Mouse (Mus musculus) heart, postnatal 14 days (tissue): ENCODE results near the gene Flna. TPM values are rescaled to one million over a fixed set of nuclear protein-coding genes. Genes with fewer than 3 reads are reported as not detected.
"Not testable (repeated sequence)": the region's sequence is repeated elsewhere in the genome, so short reads cannot be mapped to it uniquely, and the experiment has no call there.

Source experiments
- DNase-seq, 2 experiments: peaks; one replicate each; pipeline ENCODE4 v3.0.0; 2021 to 2022
- intact Hi-C: fragments of 180-260 bp; cut with DNase I; formaldehyde crosslinking; loops from one replicate; pipeline ENCODE4 v1.15.1; 2025
- microRNA-seq, 2 experiments: library from miRNA; unstranded; fragments of <30 nt; microRNA quantifications; one replicate each; pipeline ENCODE4 v1.2.0; 2021 to 2022
- total RNA-seq, 2 experiments: library from RNA; stranded (reverse); gene quantifications; 2 replicates each; pipeline ENCODE4 v1.2.3; 2021

Gene Flna
- total RNA-seq, 2 experiments from 2014 or later = 157 to 168 TPM

DNA sequence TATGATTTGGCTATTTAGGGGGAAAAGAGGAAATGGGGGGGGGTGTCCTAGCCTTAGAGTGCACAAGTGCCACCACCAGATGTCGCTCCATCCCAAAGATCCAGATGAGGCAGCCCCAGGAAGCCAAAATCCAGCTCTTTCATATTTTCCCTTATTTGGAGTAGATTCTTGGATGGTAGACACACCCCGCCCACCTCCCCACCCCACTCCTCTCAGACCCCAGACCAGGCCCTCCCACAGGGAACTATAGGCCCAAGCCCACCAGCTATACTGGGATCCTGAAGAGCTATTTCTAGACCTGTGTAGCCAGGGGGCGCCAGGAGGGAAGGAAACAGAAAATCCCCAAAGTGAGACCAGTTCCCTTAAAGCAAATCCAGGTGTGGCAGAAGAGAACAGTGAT lies 969 bp downstream of the Flna start:
- DNase-seq = peak; percentile 70 to 76
- intact Hi-C loops = loop anchor here (1.0 to 5.0 kb wide), 4 partner anchors 104 to 165 kb away; partner anchors contain the start of genes Fam3a, Ikbkg and Lage3

DNA sequence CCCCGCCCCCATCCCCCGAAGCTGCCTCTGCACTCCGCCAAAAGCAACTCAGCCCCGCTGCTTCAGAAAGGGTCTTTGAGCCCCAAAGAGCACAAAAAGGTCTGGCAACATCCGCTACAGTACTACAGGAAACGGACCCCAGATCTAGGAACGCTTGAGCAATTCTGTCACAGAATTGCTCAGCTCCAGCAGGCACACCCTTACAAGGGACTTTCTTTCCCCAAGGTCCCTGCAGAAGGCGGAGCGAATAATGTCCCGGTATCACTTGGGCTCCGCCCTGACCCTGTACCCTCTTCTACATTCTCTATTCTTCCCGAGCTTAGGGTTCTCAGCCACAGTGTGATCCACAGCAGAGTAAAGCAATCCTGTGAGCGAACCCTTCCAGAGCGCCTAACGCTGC lies 2.9 kb downstream of the Flna start:
- intact Hi-C loops = loop anchor here (5.0 kb wide), 3 partner anchors 106 to 146 kb away; partner anchors contain the start of genes Fam3a, Ikbkg and Lage3
- no peak for DNase-seq

- DNase-seq = peak; percentile 80 to 83
- intact Hi-C loops = loop anchor here (5.0 kb wide), 3 partner anchors 106 to 146 kb away; partner anchors contain the start of genes Fam3a, Ikbkg and Lage3
Measured at GRCm38 (mm10) chrX:74246213-74246681, 3.4 kb downstream of the Flna start.

- DNase-seq = peak; percentile 85 to 86
- intact Hi-C loops = loop anchor here (5.0 kb wide), 3 partner anchors 107 to 147 kb away; partner anchors contain the start of genes Fam3a, Ikbkg and Lage3
Measured at GRCm38 (mm10) chrX:74245687-74246086, 3.9 kb downstream of the Flna start.

DNA sequence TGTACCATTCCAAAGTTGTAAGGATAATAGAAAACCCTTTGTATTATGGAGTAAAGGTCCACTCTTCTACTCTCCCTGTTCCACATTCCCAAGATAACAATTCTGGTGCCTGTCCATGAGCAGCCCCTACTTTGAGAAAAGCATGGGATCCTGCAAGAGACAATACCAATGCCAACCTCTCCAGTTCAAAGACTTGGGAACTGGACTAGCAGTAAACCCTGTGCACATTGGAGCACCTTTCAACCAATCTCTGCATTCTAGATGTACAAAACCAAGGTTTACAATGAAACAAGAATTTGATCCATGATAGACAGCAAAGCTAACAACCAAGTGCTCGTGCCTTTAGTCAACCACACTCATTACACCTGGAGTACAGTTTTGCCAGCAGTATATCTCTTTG lies 4.5 kb downstream of the Flna start:
- intact Hi-C loops = loop anchor here (5.0 kb wide), 3 partner anchors 107 to 147 kb away; partner anchors contain the start of genes Fam3a, Ikbkg and Lage3
- DNase-seq = no peak

GRCm38 (mm10) chrX:74244614-74245083 lies 5.0 kb downstream of the Flna start:
- intact Hi-C loops = loop anchor here (5.0 kb wide), 4 partner anchors 108 to 222 kb away; partner anchors contain the start of genes Fam3a, Ikbkg, Irak1 and Lage3
- DNase-seq = peak; percentile 49 to 58

DNA sequence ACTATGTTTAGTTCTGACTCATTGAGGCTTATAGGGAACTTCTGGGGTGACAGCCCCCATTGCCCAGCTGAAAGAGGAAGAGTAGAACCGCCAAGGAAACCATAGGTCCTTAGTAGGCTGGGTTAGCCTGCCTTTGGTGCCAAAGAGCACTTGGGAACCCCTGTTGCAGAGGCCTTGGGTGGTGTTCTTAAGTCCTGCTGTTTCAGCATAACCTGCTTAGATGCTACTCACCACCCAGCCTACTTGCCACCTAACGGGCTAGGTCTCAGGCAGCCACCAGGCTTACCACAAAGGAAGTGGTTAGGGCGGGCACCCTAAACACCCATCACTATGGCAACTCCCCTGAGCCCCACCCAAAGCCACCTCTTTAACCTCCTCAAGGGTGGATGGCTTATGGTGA lies 5.8 kb downstream of the Flna start:
- intact Hi-C loops = loop anchor here (5.0 kb wide), 1 partner anchor 222 kb away; the partner anchor contains the start of gene Irak1

GRCm38 (mm10) chrX:74243396-74243795 lies 6.2 kb downstream of the Flna start:
- intact Hi-C loops = loop anchor here (5.0 kb wide), 1 partner anchor 221 kb away; the partner anchor contains the start of gene Irak1
- no peak for DNase-seq

More for the DNA sequence above, 5.8 kb downstream of the Flna start:
- peak in 1 of 2 experiments; percentile 6 for DNase-seq

GRCm38 (mm10) chrX:74240332-74240731 lies 9.3 kb downstream of the Flna start:
- intact Hi-C loops = loop anchor here (5.0 kb wide), 1 partner anchor 218 kb away; the partner anchor contains the start of gene Irak1
- DNase-seq = no peak

GRCm38 (mm10) chrX:74233196-74233595 lies 16.4 kb downstream of the Flna start:
- DNase-seq = no peak
- intact Hi-C loops = no loop called here

- intact Hi-C loops = no loop called here
- no peak for DNase-seq
Measured at GRCm38 (mm10) chrX:74230038-74230437, 19.6 kb downstream of the Flna start.

DNA sequence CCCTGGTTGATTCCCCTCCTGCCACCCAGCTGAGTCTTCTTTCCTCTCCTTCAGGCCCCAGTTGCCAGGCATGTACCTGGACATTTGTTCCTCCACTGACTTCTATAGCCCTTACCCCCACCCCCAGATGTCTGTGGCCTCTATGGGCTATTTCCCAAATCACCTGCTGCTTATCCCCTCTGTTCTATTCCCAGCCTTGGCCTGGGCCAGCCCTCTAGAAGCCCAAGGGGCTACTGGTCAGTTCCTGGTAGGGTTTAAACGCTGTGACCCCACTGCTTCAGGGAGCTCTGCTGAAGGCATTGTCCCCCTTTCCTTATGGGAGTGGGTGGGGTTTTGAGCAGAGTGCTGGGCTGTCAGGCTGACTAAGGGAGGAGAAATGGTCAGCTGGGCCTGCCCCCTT lies 29.5 kb downstream of the Flna start:
- intact Hi-C loops = not testable (repeated sequence)

DNA sequence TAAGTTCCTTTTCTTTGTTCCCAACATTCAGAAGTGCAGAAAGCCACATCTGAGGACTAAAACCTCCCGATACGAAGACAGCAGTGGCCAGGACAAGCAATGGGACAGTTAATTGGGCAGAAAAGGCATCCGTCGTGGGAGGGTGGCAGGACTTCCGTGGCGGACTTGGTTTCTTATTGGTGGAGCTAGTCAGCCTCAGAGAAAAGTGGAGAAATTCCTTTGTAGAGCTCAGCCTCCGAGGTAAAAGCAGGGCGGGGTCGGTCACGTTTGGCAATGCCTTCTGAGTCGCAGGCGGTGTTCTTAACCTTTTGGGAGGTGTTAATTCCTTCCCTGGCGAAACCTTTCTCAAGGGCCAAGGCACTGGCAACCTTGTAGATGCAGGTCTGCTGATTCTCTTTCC lies 30.2 kb downstream of the Flna start:
- intact Hi-C loops = loop anchor here (10.0 kb wide), 1 partner anchor 105 kb away; no protein-coding TSS in a partner anchor
- no peak for DNase-seq

More for the DNA sequence above, 29.5 kb downstream of the Flna start:
- not testable (repeated sequence) for DNase-seq

GRCm38 (mm10) chrX:74218496-74218895 lies 31.1 kb downstream of the Flna start:
- DNase-seq = peak in 1 of 2 experiments; percentile 15
- intact Hi-C loops = loop anchor here (10.0 kb wide), 1 partner anchor 104 kb away; no protein-coding TSS in a partner anchor

GRCm38 (mm10) chrX:74203556-74203955 lies 46.1 kb downstream of the Flna start:
- intact Hi-C loops = no loop called here
- DNase-seq = no peak

DNA sequence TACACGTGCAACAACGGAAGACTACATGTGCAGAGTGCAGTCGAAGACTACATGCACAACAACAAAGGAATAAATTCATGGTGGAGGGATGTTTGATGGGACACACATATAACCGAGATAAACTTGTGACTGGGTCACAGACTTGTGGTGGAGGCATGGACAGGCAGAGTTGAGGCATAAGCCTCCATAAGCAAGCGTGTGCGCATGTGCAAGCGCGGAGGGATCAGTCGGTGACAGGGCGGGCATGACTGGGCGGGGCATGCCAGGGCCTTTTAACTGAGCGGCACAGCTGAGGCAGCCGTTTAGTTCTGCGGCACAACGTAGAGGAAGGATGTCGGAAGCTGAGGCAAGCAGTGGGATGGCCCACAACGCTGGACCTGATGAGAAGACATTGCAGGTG lies 72.7 kb downstream of the Flna start, which contains the start of gene Tktl1:
Gene Tktl1, plus strand, starts transcription at position 301 of the 400 bp plus-strand sequence.
- no peak for DNase-seq
- intact Hi-C loops = no loop called here

Small RNA genes lying within 50 kb of the gene (microRNA-seq; reads per million reads assigned to microRNA genes)
- 0.12 to 0.81 reads per million in 2 experiments for gene Mir7091

Other genes with a start within 250 kb of the Flna start
- gene Irak1, start 225.9 kb downstream of the Flna start, total RNA-seq = 10 to 100 TPM; 54.5 to 55.6 TPM
- gene Opn1mw, start 122.4 kb downstream of the Flna start, total RNA-seq = not detected
- 10 to 100 TPM; 28.4 to 34.6 TPM for gene Mecp2, start 114.5 kb downstream of the Flna start, total RNA-seq
- not detected for gene Tex28, start 82.0 kb downstream of the Flna start, total RNA-seq
- not detected for gene Tktl1, start 72.6 kb downstream of the Flna start, total RNA-seq
- gene Emd, start 4.9 kb upstream of the Flna start, total RNA-seq = 10 to 100 TPM; 31.4 to 34.6 TPM
- gene Rpl10, start 21.0 kb upstream of the Flna start, total RNA-seq = 100 to 1,000 TPM; 153 to 191 TPM
- 10 to 100 TPM; 39.0 to 42.9 TPM for gene Taz, start 32.1 kb upstream of the Flna start, total RNA-seq
- 10 to 100 TPM; 13.2 to 13.3 TPM for gene Dnase1l1, start 32.5 kb upstream of the Flna start, total RNA-seq
- gene Atp6ap1, start 47.3 kb upstream of the Flna start, total RNA-seq = 100 to 1,000 TPM; 122 TPM
- 10 to 100 TPM; 77.6 to 90.8 TPM for gene Gdi1, start 55.2 kb upstream of the Flna start, total RNA-seq
- 10 to 100 TPM; 28.5 to 28.6 TPM for gene Fam50a, start 63.2 kb upstream of the Flna start, total RNA-seq
- 1 to 10 TPM in 1 of 2 experiments, under 1 TPM in 1; 0.98 to 1.1 TPM for gene Plxna3, start 79.2 kb upstream of the Flna start, total RNA-seq
- 10 to 100 TPM; 34.7 to 38.3 TPM for gene Lage3, start 103.8 kb upstream of the Flna start, total RNA-seq
- gene Ubl4a, start 123.4 kb upstream of the Flna start, total RNA-seq = 10 to 100 TPM; 48.1 to 53.6 TPM
- 1 to 10 TPM; 5.3 to 5.5 TPM for gene Slc10a3, start 123.5 kb upstream of the Flna start, total RNA-seq
- 10 to 100 TPM; 16.3 to 19.2 TPM for gene Fam3a, start 143.5 kb upstream of the Flna start, total RNA-seq
- 10 to 100 TPM; 46.6 to 52.2 TPM for gene Ikbkg, start 143.5 kb upstream of the Flna start, total RNA-seq
- 1 to 10 TPM; 6.7 to 8.0 TPM for gene G6pdx, start 179.4 kb upstream of the Flna start, total RNA-seq
- not detected for gene Gm6880, start 231.6 kb upstream of the Flna start, total RNA-seq